Mouse (Mus musculus): ENCODE data around the gene Oxsm. TPM values are rescaled to one million over a fixed set of nuclear protein-coding genes. Genes with fewer than 3 reads are reported as not detected.

Oxsm gene
- 0.64 and 2.3 TPM in 2 replicates for polyA plus RNA-seq (2014; fragmentation: Nextera tagmentation; extraction: Ambion mirVana)

DNA sequence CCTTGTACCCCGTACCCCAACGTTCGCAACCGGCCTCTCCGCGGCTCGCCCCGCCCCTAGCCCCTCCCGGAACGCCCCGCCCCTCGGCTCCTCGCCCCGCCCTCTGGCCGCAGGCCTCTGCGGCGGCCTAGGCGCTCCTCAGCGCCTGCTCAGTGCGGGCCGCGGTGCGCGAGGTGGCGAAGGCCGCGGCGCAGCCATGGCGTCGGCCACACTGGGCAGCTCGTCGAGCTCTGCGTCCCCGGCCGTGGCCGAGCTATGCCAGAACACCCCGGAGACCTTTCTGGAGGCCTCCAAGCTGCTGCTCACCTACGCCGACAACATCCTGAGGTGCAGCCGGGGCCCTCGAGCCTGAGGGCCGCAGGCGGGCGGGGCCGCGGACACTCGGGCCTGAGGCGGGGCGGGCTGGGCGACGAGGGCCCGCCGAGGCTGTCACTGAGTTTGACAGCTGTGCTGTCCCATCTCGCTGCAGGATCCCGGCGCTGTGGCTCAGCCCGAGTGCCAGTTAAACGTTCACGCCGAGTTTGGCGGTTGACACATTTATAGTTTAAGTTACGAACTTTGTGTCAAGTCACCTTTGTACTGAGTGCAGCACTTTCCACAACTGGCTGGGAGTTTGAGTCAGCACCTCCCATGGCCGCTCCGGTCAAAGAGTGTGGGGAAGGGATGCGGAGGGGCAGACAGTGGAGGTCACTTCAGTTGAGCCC lies at the start of gene Oxsm, which contains the start of gene Ngly1:
TSS of gene Oxsm (minus strand) at position 638 of the 704 bp plus-strand sequence.
TSS of gene Ngly1 (plus strand) at position 110 of the 704 bp plus-strand sequence.
- under 1% methylated on average over 60 of the region's 65 CpGs for WGBS

DNA sequence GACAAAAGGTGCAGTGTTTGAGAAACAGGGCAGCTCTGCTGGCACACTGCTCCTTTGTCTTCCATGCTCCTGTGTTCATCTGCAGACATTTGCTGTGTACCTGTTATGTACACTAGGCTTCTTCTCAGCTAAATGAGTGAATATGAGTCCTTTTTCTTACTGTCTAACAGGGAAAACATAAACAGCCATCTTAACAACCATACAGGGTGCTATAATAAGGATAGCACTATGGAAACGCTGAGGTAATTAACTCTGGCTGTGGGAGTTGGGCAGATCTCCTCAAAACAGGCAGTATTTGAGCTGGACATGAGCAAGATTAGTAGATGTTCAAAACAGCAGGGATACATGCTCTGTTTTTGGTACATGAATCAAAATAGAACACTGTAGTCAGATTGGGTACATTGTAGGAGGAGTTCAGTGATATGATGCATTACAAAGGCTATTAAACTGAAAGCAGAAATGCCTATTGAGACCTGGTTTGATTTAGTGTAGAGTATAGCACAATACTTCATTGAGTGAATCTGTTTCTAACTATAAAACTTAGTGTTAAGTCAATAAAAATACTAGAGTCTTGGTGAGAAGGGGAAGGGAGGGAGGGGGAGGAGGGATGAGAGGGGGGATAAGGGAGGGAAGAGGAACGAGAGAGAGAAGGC lies 47.3 kb upstream of the Oxsm start:
- Histone ChIP-seq H3K4me3 (ENCODE audit: low read length) (no peak overlapping the region), H3K27me3 (ENCODE audit: control insufficient read depth, insufficient read depth, low read length) (no peaks in the 10 kb centered on the region), H3K27ac (ENCODE audit: low read depth, low read length) (no peak overlapping the region), H3K4me2 (replicated peaks; ENCODE audit: low read depth, low read length) (no peak overlapping the region), H3K36me3 (ENCODE audit: control insufficient read depth, insufficient read depth, low read length) (no peaks in the 10 kb centered on the region; the same call in 1 of the 2 replicates), H3K9me3 (ENCODE audit: control insufficient read depth, low read length) (no peaks in the 10 kb centered on the region), H3K9ac (ENCODE audit: low read depth, low read length) (no peak overlapping the region), H3K4me1 (ENCODE audit: control insufficient read depth, insufficient read depth, low read length) (no peaks in the 10 kb centered on the region)
- 62% methylated on average over 2 of the region's 2 CpGs for WGBS
- no peak for ATAC-seq (ENCODE audit: low FRiP score, low TSS enrichment)

More for the DNA sequence above, at the start of gene Oxsm, which contains the start of gene Ngly1:
- Histone ChIP-seq H3K4me2 (replicated peaks; ENCODE audit: low read depth, low read length) (peak within 1 kb of the TSS; percentile 82), H3K9ac (ENCODE audit: low read depth, low read length) (peak within 1 kb of the TSS; percentile 94), H3K36me3 (ENCODE audit: control insufficient read depth, insufficient read depth, low read length) (no peaks in the 10 kb centered on the region), H3K4me3 (ENCODE audit: low read length) (peak within 1 kb of the TSS; percentile 72), H3K27me3 (ENCODE audit: control insufficient read depth, insufficient read depth, low read length) (no peaks in the 10 kb centered on the region), H3K27ac (ENCODE audit: low read depth, low read length) (peak within 1 kb of the TSS; percentile 72), H3K9me3 (ENCODE audit: control insufficient read depth, low read length) (no peaks in the 10 kb centered on the region), H3K4me1 (ENCODE audit: control insufficient read depth, insufficient read depth, low read length) (peaks cover 4% of the 10 kb centered on the region; the same call in 1 of the 2 replicates)
- peak; percentile 100 for ATAC-seq (ENCODE audit: low FRiP score, low TSS enrichment)

DNA sequence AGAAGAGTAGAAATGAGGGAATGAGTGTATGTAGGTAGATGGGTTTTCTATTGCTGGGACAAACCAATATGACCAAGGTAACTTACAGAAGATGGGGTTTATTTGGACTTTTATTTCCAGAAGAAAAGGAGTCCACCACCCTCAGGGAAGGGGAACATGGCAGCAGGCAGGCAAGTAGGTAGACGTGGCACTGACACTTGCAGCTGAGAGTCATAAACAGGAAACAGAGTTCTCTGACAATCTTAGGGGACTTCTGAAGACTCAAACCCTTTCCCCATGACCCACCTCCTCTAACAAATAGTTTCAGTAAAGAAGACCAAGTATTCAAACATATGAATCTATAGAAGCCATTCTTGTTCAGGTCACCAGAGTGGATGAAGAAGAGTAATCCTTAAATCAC lies 44.3 kb upstream of the Oxsm start:
- Histone ChIP-seq H3K9me3 (ENCODE audit: control insufficient read depth, low read length) (no peaks in the 10 kb centered on the region), H3K36me3 (ENCODE audit: control insufficient read depth, insufficient read depth, low read length) (no peaks in the 10 kb centered on the region; the same call in 1 of the 2 replicates), H3K4me2 (replicated peaks; ENCODE audit: low read depth, low read length) (no peak overlapping the region), H3K4me1 (ENCODE audit: control insufficient read depth, insufficient read depth, low read length) (no peaks in the 10 kb centered on the region), H3K27ac (ENCODE audit: low read depth, low read length) (no peak overlapping the region), H3K4me3 (ENCODE audit: low read length) (no peak overlapping the region), H3K27me3 (ENCODE audit: control insufficient read depth, insufficient read depth, low read length) (no peaks in the 10 kb centered on the region), H3K9ac (ENCODE audit: low read depth, low read length) (no peak overlapping the region)
- no peak for ATAC-seq (ENCODE audit: low FRiP score, low TSS enrichment)
- 79% methylated on average over 1 of the region's 1 CpGs for WGBS

DNA sequence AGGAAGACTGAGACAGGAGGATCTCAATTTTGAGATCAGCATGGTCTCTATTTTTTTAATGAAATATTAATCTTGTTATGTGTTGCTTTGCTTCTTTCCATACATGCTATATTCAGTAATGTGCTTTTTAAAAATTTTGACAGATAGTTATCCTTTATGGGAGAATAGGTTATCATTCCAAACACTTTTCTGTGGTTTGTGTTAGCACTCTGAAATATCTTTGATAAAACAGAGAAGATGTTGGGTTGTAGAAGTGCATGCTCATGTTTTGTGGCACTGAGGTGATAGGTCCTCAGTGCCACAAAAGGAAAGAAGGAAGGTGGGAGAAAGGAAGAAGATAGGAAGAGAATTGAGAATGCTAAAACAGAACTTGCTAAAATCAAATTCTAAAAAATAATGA lies 43.4 kb upstream of the Oxsm start:
- Histone ChIP-seq H3K9ac (ENCODE audit: low read depth, low read length) (no peak overlapping the region), H3K9me3 (ENCODE audit: control insufficient read depth, low read length) (no peaks in the 10 kb centered on the region), H3K27ac (ENCODE audit: low read depth, low read length) (no peak overlapping the region), H3K4me1 (ENCODE audit: control insufficient read depth, insufficient read depth, low read length) (no peaks in the 10 kb centered on the region), H3K36me3 (ENCODE audit: control insufficient read depth, insufficient read depth, low read length) (no peaks in the 10 kb centered on the region; the same call in 1 of the 2 replicates), H3K4me3 (ENCODE audit: low read length) (no peak overlapping the region), H3K27me3 (ENCODE audit: control insufficient read depth, insufficient read depth, low read length) (no peaks in the 10 kb centered on the region), H3K4me2 (replicated peaks; ENCODE audit: low read depth, low read length) (no peak overlapping the region)
- no peak for ATAC-seq (ENCODE audit: low FRiP score, low TSS enrichment)

DNA sequence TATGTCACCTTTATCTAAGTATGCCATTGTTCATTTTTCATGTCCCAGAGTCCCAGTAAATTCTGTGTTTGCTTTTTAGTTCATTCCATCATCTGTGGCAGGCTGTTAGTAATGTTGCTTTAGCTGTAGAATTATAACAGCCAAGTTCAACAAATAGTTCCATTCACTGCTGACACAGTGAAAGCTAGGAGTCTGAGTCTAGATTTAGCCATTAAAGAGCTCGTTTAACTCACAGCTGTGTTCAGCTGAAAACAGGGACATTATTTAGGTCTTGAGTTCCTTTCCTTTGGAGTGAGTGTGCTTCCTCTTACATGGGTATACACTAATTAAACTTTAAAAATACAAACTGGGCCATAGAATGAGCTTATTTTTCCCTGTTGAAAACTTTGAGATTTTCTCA lies 42.8 kb upstream of the Oxsm start:
- Histone ChIP-seq H3K27me3 (ENCODE audit: control insufficient read depth, insufficient read depth, low read length) (no peaks in the 10 kb centered on the region), H3K36me3 (ENCODE audit: control insufficient read depth, insufficient read depth, low read length) (no peaks in the 10 kb centered on the region; the same call in 1 of the 2 replicates), H3K4me3 (ENCODE audit: low read length) (no peak overlapping the region), H3K4me2 (replicated peaks; ENCODE audit: low read depth, low read length) (no peak overlapping the region), H3K9ac (ENCODE audit: low read depth, low read length) (no peak overlapping the region), H3K9me3 (ENCODE audit: control insufficient read depth, low read length) (no peaks in the 10 kb centered on the region), H3K4me1 (ENCODE audit: control insufficient read depth, insufficient read depth, low read length) (no peaks in the 10 kb centered on the region), H3K27ac (ENCODE audit: low read depth, low read length) (no peak overlapping the region)
- ATAC-seq (ENCODE audit: low FRiP score, low TSS enrichment) = no peak
- 35% methylated on average over 1 of the region's 1 CpGs for WGBS

DNA sequence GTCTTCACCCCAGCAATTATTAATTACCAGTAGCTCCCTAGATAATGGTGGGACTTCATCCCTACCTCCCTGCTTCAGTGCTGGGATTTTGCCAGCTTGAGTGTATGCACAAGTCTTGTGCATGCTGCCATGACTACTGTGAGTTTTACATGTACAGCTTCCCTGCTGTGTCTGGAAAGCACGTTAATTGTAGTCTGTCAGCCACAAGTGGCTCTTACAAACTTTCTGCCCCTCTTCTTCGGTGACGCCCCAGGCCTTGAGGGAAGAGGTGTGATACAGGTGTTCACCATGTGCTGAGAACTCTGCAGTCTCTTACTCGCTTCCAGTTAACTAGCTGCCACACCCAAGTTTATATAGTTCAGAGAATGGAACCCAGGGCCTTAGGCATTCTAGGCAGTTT lies 34.4 kb upstream of the Oxsm start:
- Histone ChIP-seq H3K9me3 (ENCODE audit: control insufficient read depth, low read length) (no peaks in the 10 kb centered on the region), H3K27ac (ENCODE audit: low read depth, low read length) (no peak overlapping the region), H3K36me3 (ENCODE audit: control insufficient read depth, insufficient read depth, low read length) (peaks cover 5% of the 10 kb centered on the region; the same call in 1 of the 2 replicates), H3K4me3 (ENCODE audit: low read length) (no peak overlapping the region), H3K27me3 (ENCODE audit: control insufficient read depth, insufficient read depth, low read length) (no peaks in the 10 kb centered on the region), H3K9ac (ENCODE audit: low read depth, low read length) (no peak overlapping the region), H3K4me2 (replicated peaks; ENCODE audit: low read depth, low read length) (no peak overlapping the region), H3K4me1 (ENCODE audit: control insufficient read depth, insufficient read depth, low read length) (no peaks in the 10 kb centered on the region)
- ATAC-seq (ENCODE audit: low FRiP score, low TSS enrichment) = no peak
- 84% methylated on average over 4 of the region's 4 CpGs for WGBS

DNA sequence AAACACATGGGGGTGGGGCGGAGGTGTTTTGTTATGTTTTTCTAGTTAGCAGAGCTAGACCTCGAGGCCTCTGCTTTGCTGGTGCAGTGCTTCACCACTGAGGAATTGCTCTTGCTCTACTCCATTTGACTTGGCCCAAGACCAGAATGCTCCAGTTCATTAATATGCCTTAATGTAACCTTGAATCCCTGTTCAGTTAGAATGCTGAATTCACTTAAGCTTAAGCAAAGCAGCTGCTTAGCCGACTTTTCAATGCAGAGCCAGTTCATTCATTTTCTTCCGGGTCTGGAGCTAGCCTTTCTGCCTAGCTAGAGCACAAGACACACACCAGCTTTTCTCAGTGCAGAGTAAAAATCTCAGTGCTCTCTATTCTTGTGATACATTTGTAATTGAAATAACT lies 29.6 kb upstream of the Oxsm start:
- Histone ChIP-seq H3K4me1 (ENCODE audit: control insufficient read depth, insufficient read depth, low read length) (no peaks in the 10 kb centered on the region), H3K36me3 (ENCODE audit: control insufficient read depth, insufficient read depth, low read length) (peaks cover 5% of the 10 kb centered on the region; the same call in 1 of the 2 replicates), H3K4me3 (ENCODE audit: low read length) (no peak overlapping the region), H3K27ac (ENCODE audit: low read depth, low read length) (no peak overlapping the region), H3K4me2 (replicated peaks; ENCODE audit: low read depth, low read length) (no peak overlapping the region), H3K27me3 (ENCODE audit: control insufficient read depth, insufficient read depth, low read length) (no peaks in the 10 kb centered on the region), H3K9me3 (ENCODE audit: control insufficient read depth, low read length) (no peaks in the 10 kb centered on the region), H3K9ac (ENCODE audit: low read depth, low read length) (no peak overlapping the region)
- no peak for ATAC-seq (ENCODE audit: low FRiP score, low TSS enrichment)
- 76% methylated on average over 4 of the region's 4 CpGs for WGBS

DNA sequence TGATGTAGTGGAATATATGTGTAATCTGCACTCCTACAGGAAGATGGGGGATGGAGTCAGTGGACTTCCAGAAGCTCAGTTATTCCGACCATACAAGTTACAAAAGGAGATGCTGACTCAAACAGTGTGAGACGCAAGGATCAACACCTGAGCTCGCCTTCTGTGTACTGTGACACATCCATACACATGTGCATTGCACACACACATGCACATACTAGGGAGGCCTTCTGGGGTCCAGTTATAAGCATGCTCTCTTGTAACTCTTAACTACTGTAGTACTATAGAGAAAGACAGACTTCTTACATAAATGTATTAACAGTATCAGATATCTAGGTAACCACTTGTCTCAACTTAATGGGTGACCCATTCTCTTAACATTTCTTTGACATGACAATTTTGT lies 24.1 kb upstream of the Oxsm start:
- Histone ChIP-seq H3K9me3 (ENCODE audit: control insufficient read depth, low read length) (no peaks in the 10 kb centered on the region), H3K36me3 (ENCODE audit: control insufficient read depth, insufficient read depth, low read length) (peaks cover 2% of the 10 kb centered on the region; the same call in 1 of the 2 replicates), H3K27me3 (ENCODE audit: control insufficient read depth, insufficient read depth, low read length) (no peaks in the 10 kb centered on the region), H3K4me3 (ENCODE audit: low read length) (no peak overlapping the region), H3K27ac (ENCODE audit: low read depth, low read length) (no peak overlapping the region), H3K4me2 (replicated peaks; ENCODE audit: low read depth, low read length) (no peak overlapping the region), H3K4me1 (ENCODE audit: control insufficient read depth, insufficient read depth, low read length) (no peaks in the 10 kb centered on the region), H3K9ac (ENCODE audit: low read depth, low read length) (no peak overlapping the region)
- WGBS = 50% methylated on average over 3 of the region's 3 CpGs
- peak; percentile 57; the same call in 1 of the 2 replicates for ATAC-seq (ENCODE audit: low FRiP score, low TSS enrichment)

DNA sequence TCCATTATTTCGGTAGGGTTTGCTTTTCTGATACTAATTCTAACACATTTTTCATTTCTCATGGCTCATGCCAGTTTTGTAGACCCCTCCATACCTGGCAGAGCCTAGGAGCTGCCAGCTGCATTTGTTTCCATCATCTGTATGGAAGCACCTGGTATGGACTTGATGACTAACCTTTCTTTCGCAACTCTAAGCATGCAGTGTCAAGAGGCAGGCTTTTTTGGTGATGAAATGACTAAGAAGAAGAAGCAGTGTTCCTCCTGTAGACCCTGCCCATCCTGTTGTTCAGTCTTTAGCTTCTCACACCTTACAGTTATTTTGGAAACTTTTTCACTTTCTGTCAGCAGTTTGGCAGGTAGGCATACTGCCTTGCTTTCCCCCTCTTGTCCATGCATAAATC lies 20.2 kb upstream of the Oxsm start:
- no peak overlapping the region for H3K4me3 ChIP-seq (ENCODE audit: low read length)
- H3K9ac ChIP-seq (ENCODE audit: low read depth, low read length) = no peak overlapping the region
- no peak overlapping the region for H3K27ac ChIP-seq (ENCODE audit: low read depth, low read length)
- H3K36me3 ChIP-seq (ENCODE audit: control insufficient read depth, insufficient read depth, low read length) = peaks cover 2% of the 10 kb centered on the region; the same call in 1 of the 2 replicates
- H3K4me1 ChIP-seq (ENCODE audit: control insufficient read depth, insufficient read depth, low read length) = no peaks in the 10 kb centered on the region
- H3K4me2 ChIP-seq (replicated peaks; ENCODE audit: low read depth, low read length) = no peak overlapping the region
- 96% methylated on average over 2 of the region's 2 CpGs for WGBS
- no peaks in the 10 kb centered on the region for H3K27me3 ChIP-seq (ENCODE audit: control insufficient read depth, insufficient read depth, low read length)
- no peaks in the 10 kb centered on the region for H3K9me3 ChIP-seq (ENCODE audit: control insufficient read depth, low read length)
- ATAC-seq (ENCODE audit: low FRiP score, low TSS enrichment) = no peak
